8 mouse cellular contexts compared by ENCODE assay signal in genomic region chr15:102099771-102100160, GRCm38 (mm10). TPM values are rescaled to one million over a fixed set of nuclear protein-coding genes. Genes with fewer than 3 reads are reported as not detected.
DNase-seq lines count a peak whose midpoint lies in the region; ATAC-seq lines count a peak whose summit lies in the region.

No protein-coding gene starts in this region.

- peak overlapping the region; percentile 97 for H3K4me2 ChIP-seq in liver, embryonic 12.5 days

- peaks cover 40% of the 10 kb centered on the region for H3K36me3 ChIP-seq in forebrain, embryonic 10.5 days (replicated peaks)
- peaks cover 38% of the 10 kb centered on the region for H3K36me3 ChIP-seq in liver, embryonic 12.5 days

- no peaks in the 10 kb centered on the region for H3K9me3 ChIP-seq in forebrain, embryonic 10.5 days
- no peaks in the 10 kb centered on the region for H3K9me3 ChIP-seq in liver, embryonic 12.5 days (replicated peaks)

- H3K4me1 ChIP-seq in forebrain, embryonic 10.5 days = peaks cover 77% of the 10 kb centered on the region
- peaks cover 59% of the 10 kb centered on the region for H3K4me1 ChIP-seq in liver, embryonic 12.5 days

- 19% methylated on average over 8 of the region's 8 CpGs for WGBS in forebrain, embryonic 10.5 days
- WGBS in liver, embryonic 12.5 days (ENCODE audit: insufficient replicate concordance) = 19% methylated on average over 8 of the region's 8 CpGs

- no peak for DNase-seq in frontal cortex, adult 2 months (ENCODE audit: extremely low spot score in 1 of 2, low spot score in 1 of 2)
- peak; percentile 64 for DNase-seq in 3T3-L1 (ENCODE audit: low read depth, low spot score)
- no peak for DNase-seq in forebrain, embryonic 10.5 days (ENCODE audit: extremely low spot score, low spot score)
- DNase-seq in Muller cell, postnatal 12 days (ENCODE audit: inconsistent ontology term) = no peak

- peak overlapping the region; percentile 88 for H3K27ac ChIP-seq in forebrain, embryonic 10.5 days
- peak overlapping the region; percentile 70 for H3K27ac ChIP-seq in liver, embryonic 12.5 days

- H3K27me3 ChIP-seq in forebrain, embryonic 10.5 days (ENCODE audit: poor library complexity, severe bottlenecking) = peaks cover 58% of the 10 kb centered on the region
- peaks cover 58% of the 10 kb centered on the region for H3K27me3 ChIP-seq in liver, embryonic 12.5 days (replicated peaks)

- ATAC-seq in frontal cortex, adult (ENCODE audit: low TSS enrichment) = peak; percentile 11; the same call in 1 of the 2 replicates
- no peak for ATAC-seq in liver, embryonic 12.5 days
- ATAC-seq in granulocyte monocyte progenitor cell, adult 5-6 weeks (replicated peaks; ENCODE audit: poor library complexity, severe bottlenecking) = no peak
- no peak for ATAC-seq in cerebellum, adult (ENCODE audit: insufficient number of reproducible peaks, low FRiP score, low TSS enrichment)

- peak overlapping the region; percentile 61 for H3K9ac ChIP-seq in liver, embryonic 12.5 days

- H3K4me3 ChIP-seq in forebrain, embryonic 10.5 days = peak overlapping the region; percentile 62
- H3K4me3 ChIP-seq in liver, embryonic 12.5 days = peak overlapping the region; percentile 65

RNA-seq across cellular contexts. Expression of gene Tns2, which starts 0.4 kb away (rescaled TPM):
- 28.0 and 29.5 TPM in 2 replicates for polyA plus RNA-seq in frontal cortex, adult 2 months (2012; rRNA removed)
- polyA plus RNA-seq in forebrain, embryonic 10.5 days (2016; fragmentation: Nextera tagmentation; extraction: Ambion mirVana) = 11.1 and 13.1 TPM in 2 replicates
- 6.4 and 9.2 TPM in 2 replicates for polyA plus RNA-seq in liver, embryonic 12.5 days (2016; fragmentation: Nextera tagmentation; extraction: Ambion mirVana)
- 0.17 TPM in 1 of 2 replicates, not detected in the other for total RNA-seq in granulocyte monocyte progenitor cell, adult 5-6 weeks (2014; fragmentation: Nextera tagmentation)
- not detected in 2 replicates for total RNA-seq in granulocyte monocyte progenitor cell, adult 5-6 weeks (2017)

RNA-seq across cellular contexts. Expression of gene Eif4b, which starts 26.2 kb away (rescaled TPM):
- 108 and 115 TPM in 2 replicates for polyA plus RNA-seq in frontal cortex, adult 2 months (2012; rRNA removed)
- 140 and 143 TPM in 2 replicates for polyA plus RNA-seq in forebrain, embryonic 10.5 days (2016; fragmentation: Nextera tagmentation; extraction: Ambion mirVana)
- polyA plus RNA-seq in liver, embryonic 12.5 days (2016; fragmentation: Nextera tagmentation; extraction: Ambion mirVana) = 91.7 and 91.8 TPM in 2 replicates
- 244 and 264 TPM in 2 replicates for total RNA-seq in granulocyte monocyte progenitor cell, adult 5-6 weeks (2014; fragmentation: Nextera tagmentation)
- total RNA-seq in granulocyte monocyte progenitor cell, adult 5-6 weeks (2017) = 450 TPM in 2 replicates

RNA-seq across cellular contexts. Expression of gene Spryd3, which starts 36.3 kb away (rescaled TPM):
- polyA plus RNA-seq in frontal cortex, adult 2 months (2012; rRNA removed) = 127 and 136 TPM in 2 replicates
- polyA plus RNA-seq in forebrain, embryonic 10.5 days (2016; fragmentation: Nextera tagmentation; extraction: Ambion mirVana) = 10.8 and 12.7 TPM in 2 replicates
- 14.9 and 15.0 TPM in 2 replicates for polyA plus RNA-seq in liver, embryonic 12.5 days (2016; fragmentation: Nextera tagmentation; extraction: Ambion mirVana)
- total RNA-seq in granulocyte monocyte progenitor cell, adult 5-6 weeks (2014; fragmentation: Nextera tagmentation) = 10.9 and 12.6 TPM in 2 replicates
- 13.2 and 24.2 TPM in 2 replicates for total RNA-seq in granulocyte monocyte progenitor cell, adult 5-6 weeks (2017)

RNA-seq across cellular contexts. Expression of gene Igfbp6, which starts 44.4 kb away (rescaled TPM):
- polyA plus RNA-seq in frontal cortex, adult 2 months (2012; rRNA removed) = 46.3 and 51.8 TPM in 2 replicates
- polyA plus RNA-seq in forebrain, embryonic 10.5 days (2016; fragmentation: Nextera tagmentation; extraction: Ambion mirVana) = 0.14 and 0.17 TPM in 2 replicates
- polyA plus RNA-seq in liver, embryonic 12.5 days (2016; fragmentation: Nextera tagmentation; extraction: Ambion mirVana) = 0.72 and 1.1 TPM in 2 replicates
- total RNA-seq in granulocyte monocyte progenitor cell, adult 5-6 weeks (2014; fragmentation: Nextera tagmentation) = not detected in 2 replicates
- total RNA-seq in granulocyte monocyte progenitor cell, adult 5-6 weeks (2017) = not detected in 2 replicates

RNA-seq across cellular contexts. Expression of gene Soat2, which starts 50.6 kb away (rescaled TPM):
- polyA plus RNA-seq in frontal cortex, adult 2 months (2012; rRNA removed) = 0.16 and 0.25 TPM in 2 replicates
- polyA plus RNA-seq in forebrain, embryonic 10.5 days (2016; fragmentation: Nextera tagmentation; extraction: Ambion mirVana) = 0.09 TPM in 1 of 2 replicates, not detected in the other
- 28.3 and 29.8 TPM in 2 replicates for polyA plus RNA-seq in liver, embryonic 12.5 days (2016; fragmentation: Nextera tagmentation; extraction: Ambion mirVana)
- 0.85 and 0.97 TPM in 2 replicates for total RNA-seq in granulocyte monocyte progenitor cell, adult 5-6 weeks (2014; fragmentation: Nextera tagmentation)
- 0.15 and 0.56 TPM in 2 replicates for total RNA-seq in granulocyte monocyte progenitor cell, adult 5-6 weeks (2017)
